10 mouse cellular contexts compared by ENCODE assay signal in the genomic region with DNA sequence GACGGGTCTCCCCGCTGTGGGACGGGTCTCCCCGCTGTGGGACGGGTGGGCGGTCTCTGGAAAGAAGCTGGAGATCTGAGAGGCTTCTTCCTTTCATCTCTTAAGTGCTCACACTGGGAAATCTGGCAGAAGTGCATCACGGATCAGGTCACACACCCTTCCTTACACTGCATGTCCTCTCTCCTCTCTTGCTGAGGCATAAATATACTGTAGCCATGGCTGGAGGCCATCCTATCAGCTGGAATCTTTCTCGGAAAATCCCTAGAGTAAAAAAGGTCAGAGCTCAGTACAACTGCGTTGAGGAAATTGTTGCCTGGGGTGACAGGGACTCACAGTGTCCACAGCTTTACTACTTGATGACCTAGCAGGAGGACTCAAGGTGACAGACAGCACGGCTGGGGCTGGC. TPM values are rescaled to one million over a fixed set of nuclear protein-coding genes. Genes with fewer than 3 reads are reported as not detected.
A peak's percentile ranks its signal among the peaks of the same experiment; 100 is the strongest.
DNase-seq lines count a peak whose midpoint lies in the region.
"Had no signal": no experiment of that assay in that cellular context is flagged by ENCODE, and none has a peak within 500 bp of the region (broad histone marks: within the 10 kb centered on the region; RNA-seq: fewer than 3 reads in every experiment).

No protein-coding gene starts in this region.

- DNase-seq in adrenal gland, adult (ENCODE audit: inconsistent age in 2 of 2, low spot score in 1 of 2), result peak; percentile 41 to 79
- no peak for DNase-seq in adrenal gland, postnatal 25 days
- DNase-seq in lung, postnatal 10 days, result peak; percentile 18
- no peak for DNase-seq in lung, adult 18-20 months
- peak; percentile 41 for DNase-seq in heart, postnatal 4 days
- DNase-seq in retina, postnatal 1 day, result peak; percentile 63
- no peak for DNase-seq in left cerebral cortex, adult 11 months (ENCODE audit: low spot score)
- DNase-seq in right cerebral cortex, adult 2 months (ENCODE audit: low spot score in 2 of 2), result no peak
- DNase-seq: cerebellum, postnatal 36 days; lung, embryonic 14.5 days had no signal

RNA-seq across cellular contexts. Expression of gene Oaz2, which starts 53.4 kb away (rescaled TPM):
- 90.9 and 131 TPM in 2 replicates for total RNA-seq in adrenal gland, postnatal 25 days (2021)
- total RNA-seq in heart, postnatal 4 days (2021), result 100 to 1,000 TPM; 213 to 221 TPM

Comparison
In these comparisons a context has a peak if more than half of its experiments do, and no peak if none do; other contexts are left out.
1. DNase-seq: peak in adrenal gland, adult (2 of 2), lung, postnatal 10 days (single experiment), heart, postnatal 4 days (single experiment) and retina, postnatal 1 day (single experiment); none in adrenal gland, postnatal 25 days (single experiment), lung, adult 18-20 months (0 of 2), left cerebral cortex, adult 11 months (single experiment) and right cerebral cortex, adult 2 months (0 of 2).